Mouse (Mus musculus) T-helper 2 cell (primary cell): ENCODE measurements around the gene Npcd.
"Not testable (repeated sequence)": the region's sequence is repeated elsewhere in the genome, so short reads cannot be mapped to it uniquely, and the experiment has no call there.

ENCODE experiments used
- in situ Hi-C: fragments of 300-600 bp; cut with MboI, MseI; formaldehyde crosslinking; loops from one replicate; pipeline ENCODE4 v1.15.1; 2025; ENCODE audit warnings: high pct_unique_total_duplicates

Npcd gene

GRCm38 (mm10) chr15:79832064-79832900 lies 1.8 kb downstream of the Npcd start:
- in situ Hi-C loops, result loop anchor here (5.0 kb wide), 1 partner anchor 55 kb away; no protein-coding TSS in a partner anchor

DNA sequence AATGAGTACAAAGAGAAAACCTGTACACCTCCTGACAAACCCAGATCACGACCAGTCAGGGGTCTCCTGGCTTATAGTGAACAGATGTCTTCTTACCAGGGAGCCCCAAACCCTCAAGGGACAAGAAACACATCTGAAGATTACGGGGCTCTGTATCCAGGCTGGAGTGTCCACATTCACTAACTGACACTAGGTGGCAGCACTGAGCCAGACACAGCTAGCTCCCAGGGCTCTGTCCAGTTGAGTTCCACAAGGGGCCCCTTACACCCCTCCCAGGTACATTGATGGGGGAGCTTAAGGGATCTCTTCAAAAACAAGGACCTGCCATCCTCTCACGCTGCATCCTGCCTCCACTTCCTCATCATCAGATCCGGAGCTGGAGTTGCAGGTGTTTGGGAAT lies 3.6 kb downstream of the Npcd start:
- in situ Hi-C loops, result loop anchor here (5.0 kb wide), 1 partner anchor 57 kb away; no protein-coding TSS in a partner anchor

- in situ Hi-C loops, result no loop called here
These were observed 4.6 kb downstream of the Npcd start for GRCm38 (mm10) chr15:79829431-79829830.

- in situ Hi-C loops, result no loop called here
These were observed 5.5 kb downstream of the Npcd start for GRCm38 (mm10) chr15:79828366-79829035.

GRCm38 (mm10) chr15:79827778-79828210 lies 6.2 kb downstream of the Npcd start:
- in situ Hi-C loops, result no loop called here

- in situ Hi-C loops, result no loop called here
These were observed 6.8 kb downstream of the Npcd start for GRCm38 (mm10) chr15:79827061-79827777.

- in situ Hi-C loops, result no loop called here
These were observed 7.7 kb downstream of the Npcd start for GRCm38 (mm10) chr15:79826221-79826935.

GRCm38 (mm10) chr15:79825146-79825825 lies 8.8 kb downstream of the Npcd start:
- in situ Hi-C loops, result no loop called here

DNA sequence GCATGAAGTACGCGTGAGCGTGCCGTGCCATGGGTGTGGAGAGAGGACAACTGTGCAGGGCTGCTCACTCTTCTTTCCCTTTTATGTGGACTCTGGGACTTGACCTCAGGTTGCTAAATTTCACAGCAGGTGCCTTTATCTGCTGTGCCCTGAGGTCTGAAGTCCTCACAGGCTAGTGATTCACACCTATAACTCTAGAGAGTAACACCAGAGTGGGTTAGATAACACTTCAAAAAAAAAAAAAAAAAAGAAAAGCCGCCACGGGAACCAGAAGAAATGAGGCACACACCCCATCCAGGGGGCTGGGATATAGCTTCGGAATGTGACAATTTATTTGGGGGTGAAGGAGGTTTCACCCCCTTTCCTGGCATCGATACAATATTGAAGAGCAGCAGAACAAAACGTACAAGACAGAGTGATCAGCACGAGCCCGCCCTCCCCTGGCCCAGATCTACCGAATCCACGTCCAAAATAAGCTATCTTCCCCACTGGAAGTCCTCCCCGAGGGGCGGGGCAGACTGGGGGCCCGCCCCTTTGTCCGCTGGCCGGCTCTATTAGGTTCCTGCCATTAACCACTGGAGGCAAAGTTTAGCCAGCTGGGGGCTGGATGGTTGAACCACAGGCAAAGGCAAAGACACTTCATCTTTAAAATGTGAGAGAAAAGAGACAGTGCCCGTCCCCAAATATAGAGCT lies 10.3 kb downstream of the Npcd start:
- in situ Hi-C loops, result no loop called here

DNA sequence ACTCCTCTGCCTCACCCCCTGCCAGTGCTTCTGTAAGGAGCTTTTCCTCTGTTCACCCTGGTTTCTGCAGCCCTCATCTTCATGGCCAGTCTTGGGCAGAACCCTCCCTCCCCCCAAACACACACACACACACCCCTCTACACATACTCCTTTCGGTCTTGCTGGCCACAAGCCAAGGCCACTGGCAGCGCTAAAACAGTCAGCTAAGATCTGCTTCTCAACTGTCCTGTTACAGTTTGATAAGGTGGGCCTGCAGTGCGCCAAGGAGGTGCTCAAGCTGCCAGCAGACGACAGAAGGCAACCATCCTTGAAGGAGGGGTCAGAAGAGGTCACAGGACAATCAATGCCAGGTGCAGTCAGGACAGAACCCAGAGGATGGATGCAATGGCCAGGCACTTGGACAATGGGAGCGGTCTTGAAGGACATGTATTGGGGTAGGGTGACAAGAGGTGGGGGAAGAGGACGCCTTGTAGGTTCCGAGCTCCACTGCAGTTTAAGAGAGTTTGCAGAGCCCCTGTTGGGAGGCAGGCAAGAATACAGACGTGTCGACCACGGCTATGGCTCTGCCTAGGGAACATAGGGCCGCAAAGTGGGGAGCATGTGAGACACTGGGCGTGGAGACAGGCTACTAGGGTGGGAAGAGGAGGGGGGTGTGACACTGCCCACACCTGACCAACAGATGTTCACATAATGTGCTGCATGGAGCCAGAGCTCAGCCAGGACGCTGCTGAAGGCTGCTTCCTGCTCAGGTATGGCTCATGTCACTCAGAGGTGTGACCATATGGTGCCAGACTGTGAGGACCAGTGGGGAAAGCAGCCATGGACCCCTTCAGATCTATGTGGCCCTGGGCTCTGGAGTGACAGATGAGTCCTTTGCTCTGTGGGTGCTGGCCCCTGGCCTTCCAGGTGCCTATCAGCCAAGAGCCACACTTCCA lies 11.5 kb downstream of the Npcd start:
- in situ Hi-C loops, result no loop called here

GRCm38 (mm10) chr15:79818325-79818724 lies 15.7 kb downstream of the Npcd start:
- in situ Hi-C loops, result no loop called here

DNA sequence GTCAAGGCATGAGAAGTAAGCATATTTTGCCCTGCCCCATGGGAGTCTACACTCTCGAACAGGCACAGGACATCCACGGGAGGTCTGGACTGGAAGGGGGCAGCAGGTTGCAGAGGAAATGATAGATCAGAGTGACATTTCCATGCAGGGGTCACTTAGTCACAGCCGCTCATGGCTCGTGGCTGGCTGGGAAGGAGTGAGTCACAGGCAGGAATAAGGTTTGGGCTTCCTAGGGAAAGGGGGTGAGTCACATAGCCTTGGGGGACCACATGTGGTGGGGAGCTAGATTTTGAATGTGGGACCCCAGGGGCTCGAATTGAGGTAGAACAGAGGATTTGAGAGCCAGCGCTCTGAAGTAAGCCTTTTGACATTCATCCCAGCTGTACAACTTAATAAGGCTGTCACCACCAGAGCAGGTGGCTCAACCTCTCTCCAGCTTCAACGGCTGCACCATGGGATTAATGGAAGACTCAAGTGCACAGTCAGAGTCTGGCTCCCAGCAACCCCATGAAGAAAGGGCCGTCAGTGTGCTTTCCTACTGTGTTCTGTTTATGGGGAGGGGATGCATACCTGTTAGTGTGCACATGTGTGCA lies 20.3 kb downstream of the Npcd start:
- in situ Hi-C loops, result no loop called here

DNA sequence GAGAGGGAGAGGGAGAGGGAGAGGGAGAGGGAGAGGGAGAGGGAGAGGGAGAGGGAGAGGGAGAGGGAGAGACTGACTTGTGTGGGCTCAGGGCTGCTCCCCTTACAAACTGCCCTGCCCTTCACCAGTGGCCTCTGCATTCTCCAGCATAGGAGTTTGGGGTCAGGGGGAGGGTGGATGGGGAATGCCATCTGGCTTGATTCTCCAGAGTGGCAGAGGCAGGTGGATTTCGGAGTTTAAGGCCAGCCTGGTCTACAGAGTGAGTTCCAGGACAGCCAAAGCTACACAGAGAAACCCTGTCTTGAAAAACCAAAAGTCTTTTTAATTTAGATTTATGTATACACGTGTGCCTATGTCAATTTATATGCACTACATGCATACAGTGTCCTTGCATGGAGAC lies 21.2 kb downstream of the Npcd start:
- in situ Hi-C loops, result not testable (repeated sequence)

- in situ Hi-C loops, result no loop called here
These were observed 23.0 kb downstream of the Npcd start for GRCm38 (mm10) chr15:79810997-79811396.

DNA sequence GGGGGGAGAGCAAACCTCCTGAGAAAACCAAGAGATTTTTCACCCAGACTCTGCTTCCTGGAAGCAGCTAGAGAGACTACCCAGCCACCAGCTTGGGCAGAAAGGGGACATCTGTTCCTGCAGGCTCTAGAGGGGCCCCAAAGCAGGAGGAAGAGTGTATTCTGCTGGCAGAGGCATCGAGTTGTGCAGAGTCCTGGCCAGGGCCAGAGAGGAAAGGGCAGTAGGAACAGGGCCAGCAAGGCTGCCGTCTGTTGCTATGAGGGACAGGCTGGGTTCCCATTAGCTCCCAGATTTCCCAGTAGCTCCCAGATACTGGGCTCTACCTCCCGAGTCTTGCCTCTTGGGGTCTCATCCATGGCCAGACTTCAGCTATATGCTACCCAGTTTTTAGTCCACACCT lies 24.0 kb downstream of the Npcd start:
- in situ Hi-C loops, result no loop called here

GRCm38 (mm10) chr15:79808658-79809057 lies 25.4 kb downstream of the Npcd start:
- in situ Hi-C loops, result loop anchor here (5.0 kb wide), 1 partner anchor 46 kb away; no protein-coding TSS in a partner anchor

DNA sequence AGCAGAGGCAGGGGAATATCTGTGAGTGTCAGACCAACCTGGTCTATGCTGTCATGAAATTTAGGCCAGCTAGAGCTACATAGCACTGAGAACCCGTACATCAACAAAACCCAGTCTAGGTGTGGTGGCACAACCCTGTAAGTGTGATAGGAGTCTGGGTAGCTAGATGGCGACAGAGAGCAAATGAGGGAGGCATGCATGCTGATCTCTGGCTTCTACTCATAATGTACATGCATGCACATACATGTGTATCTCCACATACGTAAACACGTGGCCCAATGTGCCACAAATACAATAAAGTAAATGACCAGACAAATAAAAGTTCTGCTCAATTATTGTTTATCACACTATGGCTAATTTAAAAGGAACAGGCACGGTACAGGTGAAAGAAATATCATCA lies 25.9 kb downstream of the Npcd start:
- in situ Hi-C loops, result loop anchor here (5.0 kb wide), 1 partner anchor 46 kb away; no protein-coding TSS in a partner anchor

DNA sequence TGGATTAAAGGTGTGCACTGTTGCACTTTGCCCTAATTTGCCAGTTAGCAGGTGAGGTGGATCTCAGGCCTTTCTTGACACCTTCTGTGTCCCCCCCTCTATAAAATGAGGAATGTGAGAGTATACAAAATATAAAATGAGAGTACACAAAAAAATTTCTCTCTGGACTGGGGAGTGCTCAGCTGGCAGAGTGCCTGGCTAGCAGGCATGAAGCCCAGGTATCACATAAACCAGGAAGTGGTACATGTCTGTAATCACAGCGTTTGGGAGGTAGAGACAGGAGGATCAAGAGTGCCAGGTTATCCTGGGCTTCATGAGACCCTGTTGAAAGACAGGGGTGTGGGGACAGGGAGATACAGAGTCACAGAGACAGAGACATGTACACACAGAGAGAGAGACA lies 27.0 kb downstream of the Npcd start:
- in situ Hi-C loops, result loop anchor here (5.0 kb wide), 1 partner anchor 45 kb away; no protein-coding TSS in a partner anchor

DNA sequence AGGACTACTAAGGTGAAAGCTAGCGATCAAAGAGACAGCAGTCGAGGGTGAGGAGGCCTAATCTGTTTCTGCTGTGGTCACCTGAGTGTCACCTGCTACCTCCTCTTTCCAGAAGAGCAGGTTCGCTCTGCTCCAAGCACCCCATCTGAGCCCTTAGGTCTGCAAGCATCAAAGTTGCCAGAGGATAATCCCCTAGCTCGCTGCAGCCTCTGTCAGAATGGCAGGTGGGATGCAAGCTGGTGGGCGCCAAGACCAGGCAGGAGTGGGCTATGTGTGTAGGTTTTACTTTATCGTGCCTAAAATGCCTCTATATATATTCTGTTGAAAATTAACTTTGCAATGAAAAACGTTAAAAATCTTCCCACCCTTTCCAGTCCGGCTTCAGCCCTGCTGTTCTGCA lies 28.8 kb downstream of the Npcd start:
- in situ Hi-C loops, result loop anchor here (5.0 kb wide), 1 partner anchor 43 kb away; no protein-coding TSS in a partner anchor
